Mouse (Mus musculus) E14TG2a.4 (cell line): Measurements from ENCODE around the gene Ptpn14.

Source experiments
- H3K27me3 ChIP-seq: 2 replicates; pipeline ENCODE4 v1.6.1; 2014; ENCODE audit warnings: low read length, control low read depth; ENCODE audit not compliant: insufficient read depth
- H3K36me3 ChIP-seq: 2 replicates; pipeline ENCODE4 v1.6.1; 2014; ENCODE audit warnings: low read length, control low read depth; ENCODE audit not compliant: insufficient read depth
- H3K4me1 ChIP-seq: replicated peaks from 2 replicates; pipeline ENCODE4 v1.6.1; 2014; ENCODE audit warnings: low read depth, low read length, control low read depth
- H3K4me3 ChIP-seq: replicated peaks from 2 replicates; pipeline ENCODE4 v1.5.1; 2014; ENCODE audit warnings: mild to moderate bottlenecking, low read length
- H3K9me3 ChIP-seq: 2 replicates; pipeline ENCODE4 v1.6.1; 2014; ENCODE audit warnings: low read length, control low read depth
- CTCF ChIP-seq: conservative IDR thresholded peaks from 2 replicates; pipeline ENCODE4 v1.5.1; 2014; ENCODE audit warnings: low read length
- NANOG ChIP-seq: IDR thresholded peaks from 2 replicates; pipeline ENCODE4 v1.6.1; 2014; ENCODE audit warnings: borderline replicate concordance, low read length, mixed read lengths
- POU5F1 ChIP-seq: IDR thresholded peaks from 2 replicates; pipeline ENCODE4 v1.6.1; 2014; ENCODE audit warnings: low read length, borderline replicate concordance

The Ptpn14 gene

GRCm38 (mm10) chr1:189770516-189770915 lies 42.4 kb downstream of the Ptpn14 start:
- no peak for TF ChIP-seq NANOG
- no peak for TF ChIP-seq CTCF
- TF ChIP-seq POU5F1: no peak
- Histone ChIP-seq H3K36me3 (no peaks in the 10 kb centered on the region), H3K27me3 (peaks cover 86% of the 10 kb centered on the region), H3K4me1 (peaks cover 33% of the 10 kb centered on the region), H3K4me3 (no peak overlapping the region), H3K9me3 (no peaks in the 10 kb centered on the region)

GRCm38 (mm10) chr1:189772707-189773106 lies 44.6 kb downstream of the Ptpn14 start:
- Histone ChIP-seq H3K9me3 (no peaks in the 10 kb centered on the region), H3K4me1 (peaks cover 26% of the 10 kb centered on the region), H3K27me3 (peaks cover 71% of the 10 kb centered on the region), H3K36me3 (no peaks in the 10 kb centered on the region), H3K4me3 (no peak overlapping the region)
- no peak for TF ChIP-seq CTCF

GRCm38 (mm10) chr1:189774778-189775177 lies 46.7 kb downstream of the Ptpn14 start:
- peaks cover 51% of the 10 kb centered on the region for H3K27me3 ChIP-seq
- H3K36me3 ChIP-seq: no peaks in the 10 kb centered on the region
- TF ChIP-seq NANOG (no peak), POU5F1 (no peak), CTCF (no peak)
- no peaks in the 10 kb centered on the region for H3K9me3 ChIP-seq
- no peak overlapping the region for H3K4me3 ChIP-seq
- peaks cover 37% of the 10 kb centered on the region for H3K4me1 ChIP-seq

GRCm38 (mm10) chr1:189777207-189777606 lies 49.1 kb downstream of the Ptpn14 start:
- TF ChIP-seq CTCF: no peak
- TF ChIP-seq NANOG: no peak
- no peak for TF ChIP-seq POU5F1
- H3K9me3 ChIP-seq: no peaks in the 10 kb centered on the region
- H3K27me3 ChIP-seq: peaks cover 33% of the 10 kb centered on the region
- H3K36me3 ChIP-seq: no peaks in the 10 kb centered on the region
- peaks cover 22% of the 10 kb centered on the region for H3K4me1 ChIP-seq
- H3K4me3 ChIP-seq: no peak overlapping the region

GRCm38 (mm10) chr1:189778343-189778742 lies 50.3 kb downstream of the Ptpn14 start:
- Histone ChIP-seq H3K9me3 (no peaks in the 10 kb centered on the region), H3K36me3 (no peaks in the 10 kb centered on the region), H3K4me1 (peaks cover 19% of the 10 kb centered on the region), H3K4me3 (no peak overlapping the region), H3K27me3 (peaks cover 24% of the 10 kb centered on the region)
- TF ChIP-seq NANOG (no peak), POU5F1 (no peak), CTCF (no peak)

- no peaks in the 10 kb centered on the region for H3K36me3 ChIP-seq
- H3K4me1 ChIP-seq: peaks cover 19% of the 10 kb centered on the region
- H3K9me3 ChIP-seq: no peaks in the 10 kb centered on the region
- no peak overlapping the region for H3K4me3 ChIP-seq
- TF ChIP-seq NANOG (no peak), POU5F1 (no peak), CTCF (no peak)
- peaks cover 15% of the 10 kb centered on the region; the same call in 1 of the 2 replicates for H3K27me3 ChIP-seq
These were observed 51.2 kb downstream of the Ptpn14 start for GRCm38 (mm10) chr1:189779226-189779625.

- H3K4me1 ChIP-seq: peaks cover 45% of the 10 kb centered on the region
- TF ChIP-seq CTCF (no peak), POU5F1 (no peak), NANOG (no peak)
- peaks cover 24% of the 10 kb centered on the region for H3K27me3 ChIP-seq
- H3K4me3 ChIP-seq: no peak overlapping the region
- no peaks in the 10 kb centered on the region for H3K36me3 ChIP-seq
- no peaks in the 10 kb centered on the region for H3K9me3 ChIP-seq
These were observed 53.8 kb downstream of the Ptpn14 start for GRCm38 (mm10) chr1:189781721-189782345.

GRCm38 (mm10) chr1:189782709-189783108 lies 54.6 kb downstream of the Ptpn14 start:
- Histone ChIP-seq H3K36me3 (no peaks in the 10 kb centered on the region), H3K4me1 (peaks cover 53% of the 10 kb centered on the region), H3K27me3 (peaks cover 28% of the 10 kb centered on the region), H3K9me3 (no peaks in the 10 kb centered on the region), H3K4me3 (no peak overlapping the region)
- TF ChIP-seq NANOG: no peak
- no peak for TF ChIP-seq CTCF
- no peak for TF ChIP-seq POU5F1

- Histone ChIP-seq H3K4me1 (peaks cover 47% of the 10 kb centered on the region), H3K9me3 (no peaks in the 10 kb centered on the region), H3K36me3 (no peaks in the 10 kb centered on the region), H3K4me3 (no peak overlapping the region), H3K27me3 (peaks cover 33% of the 10 kb centered on the region)
- TF ChIP-seq CTCF (no peak), POU5F1 (no peak), NANOG (no peak)
These were observed 56.4 kb downstream of the Ptpn14 start for GRCm38 (mm10) chr1:189784503-189784902.
